Mouse (Mus musculus): Measurements from ENCODE around the gene Gnb1. TPM values are rescaled to one million over a fixed set of nuclear protein-coding genes. Genes with fewer than 3 reads are reported as not detected.

Gene Gnb1
- total RNA-seq, 2 experiments from 2014 or later: 991 to 1,025 TPM

DNA sequence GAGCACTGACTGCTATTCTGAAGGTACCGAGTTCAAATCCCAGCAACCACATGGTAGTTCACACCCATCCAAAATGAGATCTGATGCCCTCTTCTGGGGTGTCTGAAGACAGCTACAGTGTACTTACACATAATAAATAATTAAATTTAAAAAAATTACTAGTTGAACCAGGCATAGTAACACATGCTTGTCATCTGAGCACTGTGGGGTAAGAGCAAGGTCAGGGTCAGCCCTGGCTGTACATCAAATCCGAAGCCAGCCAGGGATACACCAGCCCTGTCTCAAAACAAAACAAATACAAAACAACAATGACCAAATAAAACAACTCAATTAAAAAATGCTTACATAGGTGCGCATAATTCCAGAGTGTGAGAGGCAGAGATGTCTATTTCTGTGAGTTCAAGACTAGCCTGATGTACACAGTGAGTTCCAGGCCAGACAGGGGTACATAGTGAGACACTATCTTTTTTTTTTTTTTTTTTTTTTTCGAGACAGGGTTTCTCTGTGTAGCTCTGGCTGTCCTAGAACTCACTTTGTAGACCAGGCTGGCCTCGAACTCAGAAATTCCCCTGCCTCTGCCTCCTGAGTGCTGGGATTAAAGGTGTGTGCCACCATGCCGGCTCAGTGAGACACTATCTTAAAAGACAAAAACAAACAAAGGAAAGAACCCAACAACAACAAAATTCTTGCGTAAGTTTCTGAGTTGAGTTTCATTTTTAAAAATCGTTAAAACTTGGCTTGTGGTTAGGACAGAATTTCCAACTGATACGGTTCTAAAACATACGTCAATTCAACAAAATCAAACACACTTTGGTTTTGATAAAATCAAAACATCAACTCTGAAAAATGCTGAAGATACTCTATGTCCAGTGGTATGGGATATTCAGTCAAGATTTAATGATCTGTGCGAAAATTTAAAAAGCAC, 109.0 kb downstream of the Gnb1 start:
- intact Hi-C loops (cut with DNase I): no loop called here
- DNase-seq (ENCODE audit: low spot score in 2 of 2): no peak

GRCm38 (mm10) chr4:155601091-155601996, 110.2 kb downstream of the Gnb1 start, which contains the start of gene Slc35e2:
Gene Slc35e2, plus strand, starts transcription at chr4:155601416.
- peak; percentile 92 to 93 for DNase-seq (ENCODE audit: low spot score in 2 of 2)
- intact Hi-C loops (cut with DNase I): no loop called here

- intact Hi-C loops (cut with DNase I): no loop called here
- no peak for DNase-seq (ENCODE audit: low spot score in 2 of 2)
These were observed 110.9 kb downstream of the Gnb1 start for GRCm38 (mm10) chr4:155601997-155602456.

DNA sequence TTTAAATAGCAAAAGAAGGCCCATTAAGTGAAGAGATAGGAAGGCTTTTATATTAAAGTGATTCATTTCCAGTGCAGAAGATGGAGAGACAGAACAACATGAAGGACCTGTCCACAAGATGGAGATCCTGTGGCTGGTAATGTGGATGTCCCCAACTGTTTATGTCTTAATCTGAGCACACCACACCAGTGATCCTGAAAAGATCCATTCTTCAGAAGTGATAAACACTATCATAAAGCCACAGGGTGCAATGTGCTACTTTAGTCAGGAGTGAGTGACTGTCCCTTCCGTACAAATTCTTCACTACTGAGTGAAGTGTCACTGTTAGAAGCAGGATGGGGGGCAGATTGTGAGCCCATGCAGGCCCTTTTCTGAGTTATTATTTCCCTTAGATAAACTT, 111.6 kb downstream of the Gnb1 start:
- intact Hi-C loops (cut with DNase I): no loop called here
- DNase-seq (ENCODE audit: low spot score in 2 of 2): no peak

- intact Hi-C loops (cut with DNase I): no loop called here
- no peak for DNase-seq (ENCODE audit: low spot score in 2 of 2)
These were observed 112.6 kb downstream of the Gnb1 start for GRCm38 (mm10) chr4:155603801-155604200.

GRCm38 (mm10) chr4:155605132-155605531, 114.0 kb downstream of the Gnb1 start:
- intact Hi-C loops (cut with DNase I): no loop called here
- no peak for DNase-seq (ENCODE audit: low spot score in 2 of 2)

GRCm38 (mm10) chr4:155606825-155607224, 115.7 kb downstream of the Gnb1 start:
- no peak for DNase-seq (ENCODE audit: low spot score in 2 of 2)
- intact Hi-C loops (cut with DNase I): no loop called here

Other genes with a start within 250 kb of the Gnb1 start
- gene Faap20, start 241.6 kb upstream of the Gnb1 start, total RNA-seq (2021): 10 to 100 TPM; 22.6 to 27.0 TPM
- gene Prkcz, start 130.0 kb upstream of the Gnb1 start, total RNA-seq (2021): 100 to 1,000 TPM; 204 to 214 TPM
- gene Gabrd, start 93.2 kb upstream of the Gnb1 start, total RNA-seq (2021): 10 to 100 TPM; 58.3 to 66.1 TPM
- 10 to 100 TPM; 11.2 to 11.7 TPM for gene Cfap74, start 82.2 kb upstream of the Gnb1 start, total RNA-seq (2021)
- 1 to 10 TPM; 1.2 to 2.9 TPM for gene Tmem52, start 22.2 kb upstream of the Gnb1 start, total RNA-seq (2021)
- 10 to 100 TPM; 62.2 to 62.5 TPM for gene Nadk, start 71.0 kb downstream of the Gnb1 start, total RNA-seq (2021)
- 10 to 100 TPM; 48.8 to 53.1 TPM for gene Slc35e2, start 110.1 kb downstream of the Gnb1 start, total RNA-seq (2021)
- gene Cdk11b, start 133.5 kb downstream of the Gnb1 start, total RNA-seq (2021): 10 to 100 TPM; 45.4 to 47.0 TPM
- not detected for gene Gm10563, start 154.0 kb downstream of the Gnb1 start, total RNA-seq (2021)
- gene Mmp23, start 162.0 kb downstream of the Gnb1 start, total RNA-seq (2021): 1 to 10 TPM; 1.2 to 2.4 TPM
- 100 to 1,000 TPM; 105 TPM for gene Mib2, start 177.8 kb downstream of the Gnb1 start, total RNA-seq (2021)
- 10 to 100 TPM; 22.8 to 26.0 TPM for gene Fndc10, start 203.0 kb downstream of the Gnb1 start, total RNA-seq (2021)
- 10 to 100 TPM; 84.2 to 86.8 TPM for gene Ssu72, start 213.4 kb downstream of the Gnb1 start, total RNA-seq (2021)
- gene Tmem240, start 243.4 kb downstream of the Gnb1 start, total RNA-seq (2021): 10 to 100 TPM; 67.0 to 70.7 TPM

All from left cerebral cortex, postnatal 14 days (tissue).